27 mouse cellular contexts compared by ENCODE assay signal in the genomic region with DNA sequence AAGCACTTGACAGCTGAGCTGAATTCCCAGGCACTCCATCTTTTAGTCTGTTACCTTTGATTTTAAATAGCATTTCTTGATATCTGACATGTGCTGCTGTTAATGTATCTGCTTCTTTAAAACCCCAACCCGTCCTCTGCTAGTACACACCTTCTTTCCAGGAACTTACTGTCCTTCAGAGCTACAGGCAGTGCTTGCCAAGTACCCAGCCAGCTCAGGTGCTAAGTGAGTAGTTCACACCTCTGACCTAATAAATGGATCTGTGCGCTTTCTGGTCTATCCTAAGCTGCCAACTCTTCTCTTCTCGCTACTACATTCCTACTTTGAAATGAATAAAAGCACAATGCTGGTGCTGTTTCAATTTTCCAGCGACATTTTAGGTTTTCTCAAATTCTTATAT. TPM values are rescaled to one million over a fixed set of nuclear protein-coding genes. Genes with fewer than 3 reads are reported as not detected.
DNase-seq lines count a peak whose midpoint lies in the region; ATAC-seq and TF ChIP-seq lines count a peak whose summit lies in the region.
"Had no signal": no experiment of that assay in that cellular context is flagged by ENCODE, and none has a peak within 500 bp of the region (broad histone marks: within the 10 kb centered on the region; RNA-seq: fewer than 3 reads in every experiment).

No protein-coding gene starts in this region.

- H3K9ac ChIP-seq in heart, postnatal 0 days (replicated peaks; ENCODE audit: low read depth, low read length): no peak overlapping the region
- H3K9ac ChIP-seq: embryonic facial prominence, embryonic 12.5 days; embryonic facial prominence, embryonic 15.5 days; forebrain, embryonic 12.5 days; forebrain, embryonic 15.5 days; heart, embryonic 13.5 days; hindbrain, embryonic 14.5 days had no signal

- no peaks in the 10 kb centered on the region for H3K27me3 ChIP-seq in heart, postnatal 0 days (ENCODE audit: control insufficient read depth, insufficient read depth, low read length)
- H3K27me3 ChIP-seq: CH12.LX; embryonic facial prominence, embryonic 12.5 days; embryonic facial prominence, embryonic 15.5 days; forebrain, embryonic 12.5 days; forebrain, embryonic 15.5 days; heart, embryonic 13.5 days; Patski had no signal

- no peaks in the 10 kb centered on the region for H3K36me3 ChIP-seq in heart, postnatal 0 days (replicated peaks; ENCODE audit: control insufficient read depth, insufficient read depth, low read length)
- H3K36me3 ChIP-seq: embryonic facial prominence, embryonic 12.5 days; embryonic facial prominence, embryonic 15.5 days; forebrain, embryonic 12.5 days; forebrain, embryonic 15.5 days; G1E; heart, embryonic 13.5 days had no signal

- no peaks in the 10 kb centered on the region for H3K9me3 ChIP-seq in heart, postnatal 0 days (replicated peaks; ENCODE audit: control insufficient read depth, low read length)
- H3K9me3 ChIP-seq: embryonic facial prominence, embryonic 12.5 days; embryonic facial prominence, embryonic 15.5 days; forebrain, embryonic 12.5 days; forebrain, embryonic 15.5 days; heart, embryonic 13.5 days had no signal

- 0 out of 2 replicates have a peak, but pooled peaks cover 3% of the 10 kb centered on the region for H3K4me1 ChIP-seq in heart, postnatal 0 days (ENCODE audit: control insufficient read depth, insufficient read depth)
- H3K4me1 ChIP-seq: embryonic facial prominence, embryonic 12.5 days; embryonic facial prominence, embryonic 15.5 days had no signal

- TF ChIP-seq CTCF in heart, postnatal 0 days (IDR thresholded peaks at IDR 0.05; ENCODE audit: low read depth): no peak

- TF ChIP-seq EP300 in heart, postnatal 0 days (IDR thresholded peaks at IDR 0.05; ENCODE audit: low read depth): no peak

- no peak overlapping the region for H3K4me3 ChIP-seq in heart, postnatal 0 days (ENCODE audit: low read depth, low read length)
- H3K4me3 ChIP-seq: embryonic facial prominence, embryonic 12.5 days; embryonic facial prominence, embryonic 15.5 days; forebrain, embryonic 12.5 days; forebrain, embryonic 15.5 days; heart, embryonic 13.5 days had no signal

- intact Hi-C loops in heart, postnatal 36 days (cut with DNase I): no loop called here

- H3K27ac ChIP-seq in heart, postnatal 0 days (ENCODE audit: low read depth): no peak overlapping the region
- H3K27ac ChIP-seq: embryonic facial prominence, embryonic 12.5 days; embryonic facial prominence, embryonic 15.5 days; forebrain, embryonic 12.5 days; forebrain, embryonic 15.5 days; hindbrain, embryonic 14.5 days; hindbrain, postnatal 0 days had no signal

- WGBS in heart, postnatal 0 days: 50% methylated on average over 4 of the region's 4 CpGs

- H3K4me2 ChIP-seq in heart, postnatal 0 days (ENCODE audit: low read depth, low read length): no peak overlapping the region
- H3K4me2 ChIP-seq: embryonic facial prominence, embryonic 12.5 days; embryonic facial prominence, embryonic 15.5 days; forebrain, embryonic 12.5 days; forebrain, embryonic 15.5 days; heart, embryonic 13.5 days; hindbrain, embryonic 14.5 days had no signal

- DNase-seq in cerebellum, postnatal 14 days: peak; percentile 18 to 41
- DNase-seq in cerebellum, postnatal 4 days (ENCODE audit: low spot score in 2 of 2): no peak
- DNase-seq in heart, postnatal 0 days (ENCODE audit: low spot score): no peak
- DNase-seq in heart, postnatal 36 days: no peak
- peak; percentile 29 for DNase-seq in brain, adult 2 months (ENCODE audit: low read depth, low spot score)
- peak; percentile 2 for DNase-seq in fat pad, adult 2 months (ENCODE audit: extremely low read depth, low read depth, low spot score)
- DNase-seq in urinary bladder, postnatal 10 days (ENCODE audit: low spot score): no peak
- DNase-seq: adrenal gland, postnatal 10 days; adrenal gland, postnatal 36 days; B cell, adult 2 months; cerebellum, adult 11-12 months; cerebellum, adult 8-10 months; gastrocnemius, postnatal 25 days; kidney, adult 18-20 months had no signal

- peak; percentile 53 for ATAC-seq in heart, postnatal 0 days (ENCODE audit: insufficient read depth, low read depth)
- ATAC-seq: forebrain, embryonic 15.5 days; hindbrain, postnatal 0 days; inflammation-experienced regulatory T-cells, adult 6 months; intestine, embryonic 16.5 days; Patski had no signal

RNA-seq across cellular contexts. Expression of a gene that starts 28.8 kb away (rescaled TPM):
- total RNA-seq in heart, postnatal 0 days (2014; rRNA removed; ENCODE audit: low replicate concordance): 4.4 and 5.3 TPM in 2 replicates
- polyA plus RNA-seq in heart, postnatal 0 days (2015; fragmentation: Nextera tagmentation; extraction: Ambion mirVana): 0.86 and 0.96 TPM in 2 replicates
- total RNA-seq in heart, postnatal 36 days (2021): 1 to 10 TPM in 1 of 2 experiments, under 1 TPM in 1; 0.62 to 1.4 TPM
- total RNA-seq: CH12.LX; granulocyte monocyte progenitor cell, adult 5-6 weeks had no signal
- polyA plus RNA-seq: G1E; inflammation-experienced regulatory T-cells, adult 6 months; Patski had no signal

Comparison
In these comparisons a context has a peak if more than half of its experiments do, and no peak if none do; other contexts are left out.
1. DNase-seq: peak in cerebellum, postnatal 14 days (2 of 2), brain, adult 2 months (single experiment) and fat pad, adult 2 months (single experiment); none in cerebellum, postnatal 4 days (0 of 2), heart, postnatal 0 days (single experiment), heart, postnatal 36 days (0 of 2) and urinary bladder, postnatal 10 days (single experiment).